Mouse (Mus musculus): ENCODE data around the gene Col5a3. TPM values are rescaled to one million over a fixed set of nuclear protein-coding genes. Genes with fewer than 3 reads are reported as not detected.

The Col5a3 gene
- total and polyA plus RNA-seq, 2 experiments from 2014 or later = 1.6 to 8.8 TPM

DNA sequence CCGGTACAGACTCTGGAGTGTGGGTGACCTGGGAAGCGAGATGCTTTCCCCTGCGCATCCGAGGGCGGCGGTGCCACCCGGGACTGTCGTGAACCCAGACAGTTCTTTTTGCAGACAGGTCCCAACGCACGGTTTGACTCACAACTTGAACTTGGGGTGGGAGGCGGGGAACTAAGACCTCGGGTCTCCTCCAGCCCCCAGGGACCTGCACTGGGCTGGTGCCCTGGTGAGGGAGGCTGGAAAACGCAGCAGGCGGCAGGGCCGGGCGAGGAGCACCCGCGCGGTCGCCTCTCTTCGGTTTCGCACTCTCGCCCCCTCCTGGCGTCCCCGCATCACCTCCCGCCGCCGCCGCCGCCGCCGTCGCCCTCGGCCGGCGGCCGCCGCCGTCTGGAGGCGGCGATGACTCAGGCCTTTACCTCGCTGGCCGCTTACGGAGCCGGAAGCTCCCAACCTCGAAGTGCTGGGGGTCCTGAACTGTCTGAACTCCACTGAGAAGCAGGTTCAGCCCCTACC, 87.2 kb downstream of the Col5a3 start:
- 2% methylated on average over 41 of the region's 46 CpGs for WGBS
- Histone ChIP-seq H3K9ac (replicated peaks; ENCODE audit: low read depth, low read length) (0 out of 2 replicates have a peak overlapping the region, but pooled peaks have one; percentile 19), H3K36me3 (replicated peaks; ENCODE audit: control insufficient read depth, insufficient read depth, low read length) (no peaks in the 10 kb centered on the region), H3K9me3 (replicated peaks; ENCODE audit: control insufficient read depth, low read length) (no peaks in the 10 kb centered on the region), H3K4me2 (ENCODE audit: low read depth, low read length) (peak overlapping the region; percentile 77), H3K4me3 (ENCODE audit: low read depth, low read length) (peak overlapping the region; percentile 53), H3K27ac (ENCODE audit: low read depth) (no peak overlapping the region), H3K4me1 (ENCODE audit: control insufficient read depth, insufficient read depth) (peaks cover 9% of the 10 kb centered on the region; the same call in 1 of the 2 replicates), H3K27me3 (ENCODE audit: control insufficient read depth, insufficient read depth, low read length) (peaks cover 63% of the 10 kb centered on the region)
- DNase-seq (ENCODE audit: low spot score) = peak; percentile 50
- peak; percentile 74; the same call in 1 of the 2 replicates for ATAC-seq (ENCODE audit: insufficient read depth, low read depth)
- no peak for TF ChIP-seq EP300 (IDR thresholded peaks at IDR 0.05; ENCODE audit: low read depth)
- TF ChIP-seq CTCF (IDR thresholded peaks at IDR 0.05; ENCODE audit: low read depth) = no peak

DNA sequence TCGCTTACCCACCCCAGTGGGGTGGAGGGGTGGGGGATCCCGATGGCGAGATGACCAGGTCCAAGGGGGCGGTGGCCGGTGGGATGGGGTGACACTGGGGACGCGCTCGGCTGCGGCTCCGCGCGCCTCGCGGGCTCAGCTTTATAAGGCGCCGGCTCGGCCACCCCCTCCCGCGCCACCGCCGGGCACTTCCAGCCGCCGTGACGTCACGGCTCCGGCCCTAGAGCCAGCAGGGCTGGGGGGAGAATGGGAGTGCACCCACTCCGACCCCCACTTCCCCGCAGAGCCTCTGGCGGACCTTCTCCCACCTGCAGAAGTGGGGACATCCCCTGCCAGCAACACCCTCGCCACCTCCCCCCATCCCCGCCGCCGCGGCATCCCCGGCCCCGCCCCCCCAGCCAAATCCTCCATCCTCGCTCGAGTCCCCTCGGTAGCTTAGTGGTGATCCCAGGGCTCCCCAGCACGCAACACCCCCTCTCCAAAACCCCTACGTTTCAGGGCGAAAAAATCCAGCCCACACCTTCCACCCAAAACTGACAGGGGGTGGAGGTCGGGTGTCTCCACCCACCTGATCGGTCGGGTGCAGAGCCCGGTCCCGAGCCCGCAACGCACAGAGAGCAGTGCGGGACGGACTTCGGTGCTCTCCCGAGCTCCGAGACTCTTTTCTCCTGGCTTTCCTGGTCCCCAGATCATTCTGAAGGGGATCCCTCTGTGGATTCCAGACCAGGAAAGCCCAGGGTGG, 87.8 kb downstream of the Col5a3 start:
- WGBS = under 1% methylated on average over 41 of the region's 54 CpGs
- ATAC-seq (ENCODE audit: insufficient read depth, low read depth) (peak; percentile 25; the same call in 1 of the 2 replicates), DNase-seq (ENCODE audit: low spot score) (no peak)
- Histone ChIP-seq H3K9ac (replicated peaks; ENCODE audit: low read depth, low read length) (0 out of 2 replicates have a peak overlapping the region, but pooled peaks have one; percentile 19), H3K4me2 (ENCODE audit: low read depth, low read length) (peak overlapping the region; percentile 77), H3K27ac (ENCODE audit: low read depth) (no peak overlapping the region), H3K36me3 (replicated peaks; ENCODE audit: control insufficient read depth, insufficient read depth, low read length) (no peaks in the 10 kb centered on the region), H3K27me3 (ENCODE audit: control insufficient read depth, insufficient read depth, low read length) (peaks cover 63% of the 10 kb centered on the region), H3K4me1 (ENCODE audit: control insufficient read depth, insufficient read depth) (peaks cover 9% of the 10 kb centered on the region; the same call in 1 of the 2 replicates), H3K9me3 (replicated peaks; ENCODE audit: control insufficient read depth, low read length) (no peaks in the 10 kb centered on the region), H3K4me3 (ENCODE audit: low read depth, low read length) (peak overlapping the region; percentile 53)
- TF ChIP-seq EP300 (IDR thresholded peaks at IDR 0.05; ENCODE audit: low read depth) (no peak), CTCF (IDR thresholded peaks at IDR 0.05; ENCODE audit: low read depth) (no peak)

DNA sequence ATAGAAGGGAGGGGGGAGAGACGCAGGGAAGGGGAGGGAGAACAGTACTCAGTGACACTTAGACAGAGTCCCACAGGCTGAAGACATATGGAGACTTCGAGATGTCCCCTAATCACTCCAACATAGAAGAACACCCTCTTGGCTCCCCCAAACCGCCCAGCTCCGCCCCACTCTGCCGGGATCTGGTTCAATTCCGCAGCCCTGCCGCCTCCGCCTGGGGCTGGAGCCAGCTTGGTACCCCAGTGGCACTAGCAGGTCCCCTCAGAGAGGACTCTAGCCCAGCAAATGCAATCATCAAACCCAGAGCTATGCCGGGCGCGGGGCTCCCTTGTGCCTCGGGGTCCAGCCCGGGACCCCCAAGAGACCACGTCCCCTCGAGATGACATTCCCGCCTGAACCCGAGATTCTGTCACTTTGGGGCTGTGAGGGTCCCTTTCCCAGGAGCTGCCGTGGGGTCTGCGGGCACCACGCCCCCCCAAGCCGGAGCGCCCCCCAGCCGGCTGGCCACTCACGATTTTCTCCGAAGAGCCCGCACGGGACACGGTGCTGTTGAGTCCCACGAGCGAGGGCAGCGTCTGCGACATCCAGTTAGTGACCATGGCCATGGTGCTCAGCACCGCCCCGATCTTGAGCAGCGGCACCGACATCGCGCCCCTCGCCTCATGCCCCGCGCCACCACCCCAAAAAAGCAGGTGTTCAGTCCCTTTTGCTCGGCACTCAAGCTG, 88.6 kb downstream of the Col5a3 start:
- peaks cover 63% of the 10 kb centered on the region for H3K27me3 ChIP-seq (ENCODE audit: control insufficient read depth, insufficient read depth, low read length)
- WGBS = 3% methylated on average over 42 of the region's 42 CpGs

DNA sequence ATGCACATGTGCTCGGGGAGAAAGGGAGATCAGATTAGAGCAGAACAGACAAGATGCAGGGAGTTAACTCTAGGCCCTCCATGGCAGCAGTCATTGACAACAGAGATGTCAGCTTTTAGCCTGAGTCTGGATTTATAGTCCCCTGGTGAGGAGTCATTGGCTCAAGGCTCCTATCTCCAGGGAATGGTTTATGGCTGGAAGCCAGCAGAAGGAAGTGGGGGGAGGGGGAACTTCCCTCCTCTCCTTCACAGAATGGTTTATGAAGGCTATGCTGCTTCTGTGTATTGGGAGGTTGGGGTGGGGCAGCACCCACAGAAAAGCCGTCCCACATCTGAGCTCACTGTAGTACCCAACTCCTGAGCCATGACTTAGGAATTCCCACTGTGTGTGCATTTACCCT, 93.3 kb downstream of the Col5a3 start:
- H3K9me3 ChIP-seq (replicated peaks; ENCODE audit: control insufficient read depth, low read length) = no peaks in the 10 kb centered on the region
- peaks cover 28% of the 10 kb centered on the region for H3K27me3 ChIP-seq (ENCODE audit: control insufficient read depth, insufficient read depth, low read length)
- ATAC-seq (ENCODE audit: insufficient read depth, low read depth) = no peak
- H3K27ac ChIP-seq (ENCODE audit: low read depth) = no peak overlapping the region
- H3K4me3 ChIP-seq (ENCODE audit: low read depth, low read length) = no peak overlapping the region
- no peak overlapping the region for H3K9ac ChIP-seq (replicated peaks; ENCODE audit: low read depth, low read length)
- DNase-seq (ENCODE audit: low spot score) = no peak
- H3K36me3 ChIP-seq (replicated peaks; ENCODE audit: control insufficient read depth, insufficient read depth, low read length) = no peaks in the 10 kb centered on the region
- TF ChIP-seq CTCF (IDR thresholded peaks at IDR 0.05; ENCODE audit: low read depth) (no peak), EP300 (IDR thresholded peaks at IDR 0.05; ENCODE audit: low read depth) (no peak)
- WGBS = 59% methylated on average over 2 of the region's 2 CpGs
- H3K4me2 ChIP-seq (ENCODE audit: low read depth, low read length) = no peak overlapping the region
- peaks cover 5% of the 10 kb centered on the region; the same call in 1 of the 2 replicates for H3K4me1 ChIP-seq (ENCODE audit: control insufficient read depth, insufficient read depth)

More for the DNA sequence above, 88.6 kb downstream of the Col5a3 start:
- Histone ChIP-seq H3K9ac (replicated peaks; ENCODE audit: low read depth, low read length) (0 out of 2 replicates have a peak overlapping the region, but pooled peaks have one; percentile 4), H3K4me1 (ENCODE audit: control insufficient read depth, insufficient read depth) (peaks cover 9% of the 10 kb centered on the region; the same call in 1 of the 2 replicates), H3K9me3 (replicated peaks; ENCODE audit: control insufficient read depth, low read length) (no peaks in the 10 kb centered on the region), H3K4me2 (ENCODE audit: low read depth, low read length) (peak overlapping the region; percentile 77), H3K4me3 (ENCODE audit: low read depth, low read length) (peak overlapping the region; percentile 53), H3K36me3 (replicated peaks; ENCODE audit: control insufficient read depth, insufficient read depth, low read length) (no peaks in the 10 kb centered on the region), H3K27ac (ENCODE audit: low read depth) (no peak overlapping the region)
- no peak for TF ChIP-seq EP300 (IDR thresholded peaks at IDR 0.05; ENCODE audit: low read depth)
- no peak for TF ChIP-seq CTCF (IDR thresholded peaks at IDR 0.05; ENCODE audit: low read depth)
- ATAC-seq (ENCODE audit: insufficient read depth, low read depth) (no peak), DNase-seq (ENCODE audit: low spot score) (no peak)

Other genes with a start within 250 kb of the Col5a3 start
- gene Zfp846, start 233.8 kb downstream of the Col5a3 start, total RNA-seq (2014; rRNA removed; ENCODE audit: low replicate concordance) = 4.2 and 8.0 TPM in 2 replicates
- 8.5 and 9.4 TPM in 2 replicates for gene Zfp846, start 233.8 kb downstream of the Col5a3 start, polyA plus RNA-seq (2015; fragmentation: Nextera tagmentation; extraction: Ambion mirVana)
- gene Ubl5, start 172.2 kb downstream of the Col5a3 start, total RNA-seq (2014; rRNA removed; ENCODE audit: low replicate concordance) = 223 and 238 TPM in 2 replicates
- gene Ubl5, start 172.2 kb downstream of the Col5a3 start, polyA plus RNA-seq (2015; fragmentation: Nextera tagmentation; extraction: Ambion mirVana) = 389 and 407 TPM in 2 replicates
- 15.6 and 20.8 TPM in 2 replicates for gene Fbxl12, start 170.3 kb downstream of the Col5a3 start, total RNA-seq (2014; rRNA removed; ENCODE audit: low replicate concordance)
- gene Fbxl12, start 170.3 kb downstream of the Col5a3 start, polyA plus RNA-seq (2015; fragmentation: Nextera tagmentation; extraction: Ambion mirVana) = 12.7 and 13.0 TPM in 2 replicates
- 26.9 and 30.7 TPM in 2 replicates for gene Pin1, start 163.0 kb downstream of the Col5a3 start, total RNA-seq (2014; rRNA removed; ENCODE audit: low replicate concordance)
- gene Pin1, start 163.0 kb downstream of the Col5a3 start, polyA plus RNA-seq (2015; fragmentation: Nextera tagmentation; extraction: Ambion mirVana) = 40.2 and 40.7 TPM in 2 replicates
- gene Olfm2, start 68.7 kb downstream of the Col5a3 start, total RNA-seq (2014; rRNA removed; ENCODE audit: low replicate concordance) = 3.1 TPM in 1 of 2 replicates, not detected in the other
- gene Olfm2, start 68.7 kb downstream of the Col5a3 start, polyA plus RNA-seq (2015; fragmentation: Nextera tagmentation; extraction: Ambion mirVana) = 0.20 and 0.34 TPM in 2 replicates
- gene Rdh8, start 3.4 kb upstream of the Col5a3 start, total RNA-seq (2014; rRNA removed; ENCODE audit: low replicate concordance) = not detected in 2 replicates
- gene Rdh8, start 3.4 kb upstream of the Col5a3 start, polyA plus RNA-seq (2015; fragmentation: Nextera tagmentation; extraction: Ambion mirVana) = not detected in 2 replicates
- gene A230050P20Rik, start 53.6 kb upstream of the Col5a3 start, total RNA-seq (2014; rRNA removed; ENCODE audit: low replicate concordance) = 4.0 and 6.8 TPM in 2 replicates
- gene A230050P20Rik, start 53.6 kb upstream of the Col5a3 start, polyA plus RNA-seq (2015; fragmentation: Nextera tagmentation; extraction: Ambion mirVana) = 4.9 and 5.3 TPM in 2 replicates
- 0.43 TPM in 1 of 2 replicates, not detected in the other for gene Angptl6, start 64.7 kb upstream of the Col5a3 start, total RNA-seq (2014; rRNA removed; ENCODE audit: low replicate concordance)
- gene Angptl6, start 64.7 kb upstream of the Col5a3 start, polyA plus RNA-seq (2015; fragmentation: Nextera tagmentation; extraction: Ambion mirVana) = 2.0 and 2.3 TPM in 2 replicates
- 17.4 and 21.2 TPM in 2 replicates for gene Ppan, start 73.1 kb upstream of the Col5a3 start, total RNA-seq (2014; rRNA removed; ENCODE audit: low replicate concordance)
- 15.2 and 16.9 TPM in 2 replicates for gene Ppan, start 73.1 kb upstream of the Col5a3 start, polyA plus RNA-seq (2015; fragmentation: Nextera tagmentation; extraction: Ambion mirVana)
- gene Eif3g, start 83.6 kb upstream of the Col5a3 start, total RNA-seq (2014; rRNA removed; ENCODE audit: low replicate concordance) = 74.5 and 86.8 TPM in 2 replicates
- 161 and 172 TPM in 2 replicates for gene Eif3g, start 83.6 kb upstream of the Col5a3 start, polyA plus RNA-seq (2015; fragmentation: Nextera tagmentation; extraction: Ambion mirVana)
- 27.4 and 56.9 TPM in 2 replicates for gene Dnmt1, start 144.8 kb upstream of the Col5a3 start, total RNA-seq (2014; rRNA removed; ENCODE audit: low replicate concordance)
- gene Dnmt1, start 144.8 kb upstream of the Col5a3 start, polyA plus RNA-seq (2015; fragmentation: Nextera tagmentation; extraction: Ambion mirVana) = 15.4 and 16.1 TPM in 2 replicates
- gene S1pr2, start 161.7 kb upstream of the Col5a3 start, total RNA-seq (2014; rRNA removed; ENCODE audit: low replicate concordance) = 6.9 and 7.4 TPM in 2 replicates
- 8.5 and 8.6 TPM in 2 replicates for gene S1pr2, start 161.7 kb upstream of the Col5a3 start, polyA plus RNA-seq (2015; fragmentation: Nextera tagmentation; extraction: Ambion mirVana)
- 239 and 285 TPM in 2 replicates for gene Mrpl4, start 187.7 kb upstream of the Col5a3 start, total RNA-seq (2014; rRNA removed; ENCODE audit: low replicate concordance)
- 193 and 195 TPM in 2 replicates for gene Mrpl4, start 187.7 kb upstream of the Col5a3 start, polyA plus RNA-seq (2015; fragmentation: Nextera tagmentation; extraction: Ambion mirVana)
- gene Icam1, start 200.9 kb upstream of the Col5a3 start, total RNA-seq (2014; rRNA removed; ENCODE audit: low replicate concordance) = 16.2 and 19.1 TPM in 2 replicates
- 9.0 and 10.6 TPM in 2 replicates for gene Icam1, start 200.9 kb upstream of the Col5a3 start, polyA plus RNA-seq (2015; fragmentation: Nextera tagmentation; extraction: Ambion mirVana)
- 2.4 TPM in 1 of 2 replicates, not detected in the other for gene Icam4, start 214.3 kb upstream of the Col5a3 start, total RNA-seq (2014; rRNA removed; ENCODE audit: low replicate concordance)
- 1.3 and 1.6 TPM in 2 replicates for gene Icam4, start 214.3 kb upstream of the Col5a3 start, polyA plus RNA-seq (2015; fragmentation: Nextera tagmentation; extraction: Ambion mirVana)
- not detected in 2 replicates for gene Icam5, start 217.0 kb upstream of the Col5a3 start, total RNA-seq (2014; rRNA removed; ENCODE audit: low replicate concordance)
- gene Icam5, start 217.0 kb upstream of the Col5a3 start, polyA plus RNA-seq (2015; fragmentation: Nextera tagmentation; extraction: Ambion mirVana) = 0.04 TPM in 1 of 2 replicates, not detected in the other